In genomic region chr8:70129309-70129952, GRCm38 (mm10) we compare ENCODE assay signal across 8 mouse cellular contexts. TPM values are rescaled to one million over a fixed set of nuclear protein-coding genes. Genes with fewer than 3 reads are reported as not detected.
DNase-seq lines count a peak whose midpoint lies in the region; ATAC-seq lines count a peak whose summit lies in the region.

No protein-coding gene starts in this region.

- ATAC-seq in heart, embryonic 14.5 days (ENCODE audit: insufficient number of reproducible peaks, insufficient read depth, low FRiP score, low read depth): no peak

- DNase-seq in adrenal gland, adult 2 months: peak; percentile 60
- DNase-seq in adrenal gland, postnatal 4 days (ENCODE audit: low spot score in 2 of 2): no peak
- DNase-seq in 3T3-L1 (ENCODE audit: low read depth, low spot score): peak; percentile 64
- DNase-seq in cerebellum, postnatal 25 days: peak; percentile 50 to 71
- peak; percentile 76 to 90 for DNase-seq in layer of hippocampus, postnatal 14 days (ENCODE audit: low spot score in 2 of 2)
- peak; percentile 51 to 67 for DNase-seq in right cerebral cortex, adult 2 months (ENCODE audit: low spot score in 2 of 2)
- DNase-seq in urinary bladder, postnatal 25 days (ENCODE audit: low spot score): no peak

- H3K4me2 ChIP-seq in heart, embryonic 14.5 days (ENCODE audit: low read length): no peak overlapping the region

- peak overlapping the region; percentile 29 to 80 for H3K27ac ChIP-seq in heart, embryonic 14.5 days (replicated peaks in 1 of 2; ENCODE audit: control insufficient read depth in 1 of 2, insufficient read depth in 1 of 2, low read depth in 2 of 2, low read length in 2 of 2)

- peaks cover 23% of the 10 kb centered on the region for H3K36me3 ChIP-seq in heart, embryonic 14.5 days (ENCODE audit: control insufficient read depth, insufficient read depth, low read length)

- no peak overlapping the region for H3K9ac ChIP-seq in heart, embryonic 14.5 days (ENCODE audit: low read length)

- no peaks in the 10 kb centered on the region for H3K27me3 ChIP-seq in heart, embryonic 14.5 days (ENCODE audit: control insufficient read depth, insufficient read depth, low read length)

- 59% methylated on average over 9 of the region's 9 CpGs for WGBS in heart, embryonic 14.5 days

- H3K4me1 ChIP-seq in heart, embryonic 14.5 days (ENCODE audit: control insufficient read depth in 2 of 2, insufficient read depth in 2 of 2, low read length in 2 of 2): peaks cover 21 to 32% of the 10 kb centered on the region in 2 experiments

- H3K4me3 ChIP-seq in heart, embryonic 14.5 days (ENCODE audit: control insufficient read depth in 1 of 2, insufficient read depth in 1 of 2, low read depth in 1 of 2, low read length in 2 of 2): no peak overlapping the region

- H3K9me3 ChIP-seq in heart, embryonic 14.5 days (ENCODE audit: control insufficient read depth, low read length): no peaks in the 10 kb centered on the region

RNA-seq across cellular contexts. Expression of gene Nr2c2ap, which starts 1.7 kb away (rescaled TPM):
- total RNA-seq in adrenal gland, adult 2 months (2021): 10 to 100 TPM; 19.1 to 20.0 TPM
- 11.9 and 12.4 TPM in 2 replicates for polyA plus RNA-seq in adrenal gland, adult 2 months (2012; rRNA removed)
- 10 to 100 TPM; 23.6 to 26.0 TPM for total RNA-seq in adrenal gland, postnatal 4 days (2021)
- 23.0 and 26.2 TPM in 2 replicates for polyA plus RNA-seq in heart, embryonic 14.5 days (2014; fragmentation: Nextera tagmentation; extraction: Ambion mirVana)
- 10 to 100 TPM; 26.9 to 31.2 TPM for total RNA-seq in layer of hippocampus, postnatal 14 days (2021)

RNA-seq across cellular contexts. Expression of gene Ncan, which starts 8.8 kb away (rescaled TPM):
- under 1 TPM; 0.24 to 0.26 TPM for total RNA-seq in adrenal gland, adult 2 months (2021)
- 0.89 and 1.3 TPM in 2 replicates for polyA plus RNA-seq in adrenal gland, adult 2 months (2012; rRNA removed)
- total RNA-seq in adrenal gland, postnatal 4 days (2021): 1 to 10 TPM; 2.4 to 3.6 TPM
- polyA plus RNA-seq in heart, embryonic 14.5 days (2014; fragmentation: Nextera tagmentation; extraction: Ambion mirVana): 0.26 and 0.34 TPM in 2 replicates
- total RNA-seq in layer of hippocampus, postnatal 14 days (2021): 100 to 1,000 TPM; 371 to 387 TPM

RNA-seq across cellular contexts. Expression of gene Rfxank, which starts 9.5 kb away (rescaled TPM):
- total RNA-seq in adrenal gland, adult 2 months (2021): 10 to 100 TPM; 15.4 to 18.0 TPM
- 13.6 and 16.6 TPM in 2 replicates for polyA plus RNA-seq in adrenal gland, adult 2 months (2012; rRNA removed)
- total RNA-seq in adrenal gland, postnatal 4 days (2021): 10 to 100 TPM; 15.9 to 18.9 TPM
- 18.1 and 21.0 TPM in 2 replicates for polyA plus RNA-seq in heart, embryonic 14.5 days (2014; fragmentation: Nextera tagmentation; extraction: Ambion mirVana)
- 10 to 100 TPM in 1 of 2 experiments, 1 to 10 TPM in 1; 9.9 to 12.6 TPM for total RNA-seq in layer of hippocampus, postnatal 14 days (2021)

RNA-seq across cellular contexts. Expression of gene Borcs8, which starts 9.9 kb away (rescaled TPM):
- total RNA-seq in adrenal gland, adult 2 months (2021): 10 to 100 TPM; 57.1 to 57.8 TPM
- 70.4 and 84.8 TPM in 2 replicates for polyA plus RNA-seq in adrenal gland, adult 2 months (2012; rRNA removed)
- 10 to 100 TPM; 55.5 to 56.4 TPM for total RNA-seq in adrenal gland, postnatal 4 days (2021)
- 46.7 and 50.3 TPM in 2 replicates for polyA plus RNA-seq in heart, embryonic 14.5 days (2014; fragmentation: Nextera tagmentation; extraction: Ambion mirVana)
- total RNA-seq in layer of hippocampus, postnatal 14 days (2021): 10 to 100 TPM; 42.0 to 44.1 TPM

RNA-seq across cellular contexts. Expression of gene Mef2b, which starts 10.1 kb away (rescaled TPM):
- under 1 TPM; 0.45 to 0.63 TPM for total RNA-seq in adrenal gland, adult 2 months (2021)
- 1.5 and 2.2 TPM in 2 replicates for polyA plus RNA-seq in adrenal gland, adult 2 months (2012; rRNA removed)
- total RNA-seq in adrenal gland, postnatal 4 days (2021): 1 to 10 TPM; 1.5 to 1.6 TPM
- polyA plus RNA-seq in heart, embryonic 14.5 days (2014; fragmentation: Nextera tagmentation; extraction: Ambion mirVana): 0.22 TPM in 1 of 2 replicates, not detected in the other
- total RNA-seq in layer of hippocampus, postnatal 14 days (2021): under 1 TPM; 0.29 to 0.41 TPM

Comparison
In these comparisons a context has a peak if more than half of its experiments do, and no peak if none do; other contexts are left out.
1. DNase-seq: peak in adrenal gland, adult 2 months (single experiment), 3T3-L1 (single experiment), cerebellum, postnatal 25 days (2 of 2), layer of hippocampus, postnatal 14 days (2 of 2) and right cerebral cortex, adult 2 months (2 of 2); none in adrenal gland, postnatal 4 days (0 of 2) and urinary bladder, postnatal 25 days (single experiment).
2. RNA of gene Ncan, which starts 8.8 kb away (total RNA-seq): 371 to 387 TPM in layer of hippocampus, postnatal 14 days; 2.4 to 3.6 TPM in adrenal gland, postnatal 4 days and 0.24 to 0.26 TPM in adrenal gland, adult 2 months; every median in the first group is over 10 times any median in the second.